Mouse (Mus musculus) intestine, embryonic 14.5 days (tissue): ENCODE measurements around the gene Mta1. TPM values are rescaled to one million over a fixed set of nuclear protein-coding genes. Genes with fewer than 3 reads are reported as not detected.

ENCODE experiments used
- ATAC-seq: fragments of 200-750 bp; cut with Nextera tagmentation; replicated peaks from 2 replicates; pipeline ENCODE4 v1.8.0; 2017; ENCODE audit warnings: low read depth, moderate number of reproducible peaks, moderate TSS enrichment, moderate library complexity; ENCODE audit not compliant: low FRiP score, low TSS enrichment
- DNase-seq: peaks from one replicate; pipeline ENCODE4 v3.0.0-alpha.2; 2018; ENCODE audit warnings: low spot score
- H3K27ac ChIP-seq: fragments of 300-500 bp; sonication (generic); 2 replicates; pipeline ENCODE4 v1.5.1; 2014; ENCODE audit warnings: low read depth, mild to moderate bottlenecking, control low read depth
- H3K27me3 ChIP-seq: fragments of 300-500 bp; sonication (generic); replicated peaks from 2 replicates; pipeline ENCODE4 v1.6.1; 2014; ENCODE audit warnings: low read length, control low read depth; ENCODE audit not compliant: control insufficient read depth, insufficient read depth
- H3K36me3 ChIP-seq: fragments of 300-500 bp; sonication (generic); 2 replicates; pipeline ENCODE4 v1.6.1; 2014; ENCODE audit warnings: low read length, control low read depth; ENCODE audit not compliant: control insufficient read depth, insufficient read depth
- H3K4me1 ChIP-seq: fragments of 300-500 bp; sonication (generic); replicated peaks from 2 replicates; pipeline ENCODE4 v1.6.1; 2014; ENCODE audit warnings: low read length, control low read depth, mixed read lengths; ENCODE audit not compliant: control insufficient read depth, insufficient read depth
- H3K4me2 ChIP-seq: fragments of 300-500 bp; sonication (generic); 2 replicates; pipeline ENCODE4 v1.6.1; 2014; ENCODE audit warnings: low read length
- H3K4me3 ChIP-seq: fragments of 300-500 bp; sonication (generic); 2 replicates; pipeline ENCODE4 v1.5.1; 2014; ENCODE audit warnings: low read depth, low read length, control low read depth, mixed read lengths
- H3K9ac ChIP-seq: fragments of 300-500 bp; sonication (generic); 2 replicates; pipeline ENCODE4 v1.6.1; 2014; ENCODE audit warnings: mild to moderate bottlenecking, low read length
- H3K9me3 ChIP-seq: fragments of 300-500 bp; sonication (generic); 2 replicates; pipeline ENCODE4 v1.6.1; 2016; ENCODE audit warnings: low read length, control low read depth; ENCODE audit not compliant: control insufficient read depth
- WGBS: fragments of 180-500 bp; shearing (Covaris S2); extraction: QIAGEN DNeasy Blood & Tissue Kit; methylation state at CpG from one replicate; pipeline ENCODE4 v1.1.7; 2014; 5-methylcytosine and 5-hydroxymethylcytosine counted together
- polyA plus RNA-seq: library from polyadenylated mRNA; unstranded; fragments of >200 nt; fragmentation: Nextera tagmentation; extraction: Ambion mirVana; gene quantifications from 2 replicates; pipeline ENCODE4 v1.2.1, GENCODE M21; 2014

Gene Mta1
- polyA plus RNA-seq, 1 experiment from 2014 or later = 17.6 TPM

- Histone ChIP-seq H3K36me3 (peaks cover 10% of the 10 kb centered on the region), H3K27ac (no peak overlapping the region), H3K4me2 (peak overlapping the region; percentile 89), H3K4me3 (no peak overlapping the region), H3K9me3 (no peaks in the 10 kb centered on the region), H3K27me3 (no peaks in the 10 kb centered on the region), H3K9ac (no peak overlapping the region), H3K4me1 (peaks cover 11% of the 10 kb centered on the region)
- no peak for DNase-seq
- 81% methylated on average over 8 of the region's 8 CpGs for WGBS
- no peak for ATAC-seq
Observed at GRCm38 (mm10) chr12:113157521-113157920, 59.4 kb downstream of the Mta1 start.

- H3K4me2 ChIP-seq = no peak overlapping the region
Observed at GRCm38 (mm10) chr12:113157971-113158370, 59.9 kb downstream of the Mta1 start.

DNA sequence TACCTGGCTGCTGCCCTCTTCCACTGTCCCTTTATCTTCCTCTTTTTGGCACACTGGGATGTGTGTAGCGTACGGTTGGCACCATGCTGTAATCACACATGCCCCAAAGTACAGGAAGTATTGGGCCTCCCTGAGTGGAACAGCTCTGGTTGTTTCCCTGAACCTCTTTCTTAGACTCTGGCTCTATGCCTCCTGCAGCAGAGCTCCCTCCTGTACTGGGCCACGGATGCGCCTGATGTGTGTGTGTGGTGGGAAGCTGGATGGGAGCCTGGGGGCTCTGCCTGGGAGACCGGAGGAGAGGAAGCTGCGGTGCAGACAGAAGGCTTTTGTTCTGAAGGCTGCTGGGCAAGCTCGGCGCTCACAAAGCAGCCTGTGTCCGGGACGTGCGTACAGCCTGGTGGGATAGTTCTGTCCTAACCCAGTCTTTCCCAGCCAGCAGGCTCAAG is 65.5 kb downstream of the Mta1 start:
- 85% methylated on average over 11 of the region's 11 CpGs for WGBS
- H3K36me3 ChIP-seq = peaks cover 26% of the 10 kb centered on the region
- peak; percentile 18; the same call in 1 of the 2 replicates for ATAC-seq
- H3K9ac ChIP-seq = no peak overlapping the region
- H3K4me1 ChIP-seq = no peaks in the 10 kb centered on the region
- no peak for DNase-seq
- no peaks in the 10 kb centered on the region for H3K9me3 ChIP-seq
- peak overlapping the region; percentile 43; the same call in 1 of the 2 replicates for H3K27ac ChIP-seq
- H3K27me3 ChIP-seq = no peaks in the 10 kb centered on the region
- no peak overlapping the region for H3K4me3 ChIP-seq
- H3K4me2 ChIP-seq = no peak overlapping the region

More at GRCm38 (mm10) chr12:113157971-113158370, 59.9 kb downstream of the Mta1 start:
- Histone ChIP-seq H3K36me3 (peaks cover 14% of the 10 kb centered on the region), H3K4me1 (peaks cover 11% of the 10 kb centered on the region), H3K4me3 (no peak overlapping the region), H3K27me3 (no peaks in the 10 kb centered on the region), H3K9ac (no peak overlapping the region), H3K27ac (no peak overlapping the region), H3K9me3 (no peaks in the 10 kb centered on the region)
- WGBS = 92% methylated on average over 8 of the region's 8 CpGs
- no peak for ATAC-seq
- no peak for DNase-seq

DNA sequence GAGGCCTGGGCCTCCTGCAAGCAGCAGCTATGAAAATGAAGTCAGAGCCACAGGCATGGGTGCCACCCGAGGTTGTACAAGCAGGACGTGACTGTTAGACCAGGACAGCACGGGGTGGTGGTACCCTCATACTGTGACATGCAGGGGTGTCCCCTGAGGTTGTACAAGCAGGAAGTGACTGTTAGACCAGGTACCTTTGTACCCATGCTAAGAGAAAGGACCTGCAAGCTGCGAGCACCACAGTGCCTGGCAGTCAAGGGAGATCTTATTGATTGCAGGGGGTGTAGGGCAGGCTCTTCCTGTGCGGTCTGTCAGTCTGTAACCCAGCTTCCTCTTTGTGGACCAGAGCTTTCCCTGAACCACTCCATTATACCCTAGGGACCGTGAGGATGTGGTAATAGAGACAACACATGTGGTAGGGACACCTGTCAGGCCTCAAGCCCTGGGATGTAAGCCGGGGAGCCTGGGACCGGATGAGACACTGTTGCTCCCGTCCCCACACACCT is 70.0 kb downstream of the Mta1 start:
- Histone ChIP-seq H3K9me3 (no peaks in the 10 kb centered on the region), H3K27ac (no peak overlapping the region), H3K36me3 (peaks cover 10% of the 10 kb centered on the region), H3K4me2 (no peak overlapping the region), H3K9ac (no peak overlapping the region), H3K4me3 (no peak overlapping the region), H3K4me1 (no peaks in the 10 kb centered on the region), H3K27me3 (no peaks in the 10 kb centered on the region)
- WGBS = 75% methylated on average over 9 of the region's 9 CpGs
- ATAC-seq = no peak
- no peak for DNase-seq

DNA sequence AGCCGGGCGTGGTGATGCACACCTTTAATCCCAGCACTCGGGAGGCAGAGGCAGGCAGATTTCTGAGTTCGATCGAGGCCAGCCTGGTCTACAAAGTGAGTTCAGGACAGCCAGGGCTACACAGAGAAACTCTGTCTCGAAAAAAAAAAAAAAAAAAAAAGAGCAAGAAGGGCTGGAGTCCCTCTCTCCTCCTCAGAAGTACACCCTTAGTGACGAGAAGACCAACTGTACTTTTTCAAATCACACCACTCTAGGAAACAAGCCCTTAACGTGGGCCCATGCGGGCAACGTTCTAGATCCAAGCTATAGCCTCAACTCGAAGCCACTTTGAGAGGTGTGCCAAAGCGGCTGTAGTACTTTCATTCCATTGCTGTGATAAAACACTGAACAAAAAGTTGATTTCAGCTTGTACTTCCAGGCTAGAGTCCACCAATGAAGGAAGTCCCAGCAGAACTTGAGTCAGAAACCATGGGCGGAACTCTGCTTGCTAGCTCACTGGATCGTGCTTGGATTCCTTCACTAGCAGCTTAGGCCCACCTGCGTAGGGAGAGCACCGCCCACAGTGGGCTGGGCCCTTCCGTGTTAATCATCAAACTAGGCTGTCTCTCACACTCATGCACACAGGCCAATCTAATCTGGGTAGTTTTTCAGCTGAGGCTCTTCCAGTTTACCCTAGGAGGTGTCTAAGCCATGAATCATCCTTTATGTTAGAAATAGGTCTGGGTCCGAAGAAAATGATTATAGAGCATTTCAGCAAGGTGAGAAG is 79.1 kb downstream of the Mta1 start:
- 85% methylated on average over 18 of the region's 18 CpGs for WGBS
- no peak for DNase-seq
- no peak overlapping the region for H3K4me3 ChIP-seq
- H3K36me3 ChIP-seq = no peaks in the 10 kb centered on the region
- H3K4me1 ChIP-seq = no peaks in the 10 kb centered on the region
- H3K27me3 ChIP-seq = no peaks in the 10 kb centered on the region
- no peak overlapping the region for H3K4me2 ChIP-seq
- H3K9me3 ChIP-seq = no peaks in the 10 kb centered on the region
- H3K27ac ChIP-seq = no peak overlapping the region
- no peak for ATAC-seq
- no peak overlapping the region for H3K9ac ChIP-seq

GRCm38 (mm10) chr12:113181020-113181419 is 82.9 kb downstream of the Mta1 start:
- no peak overlapping the region for H3K4me2 ChIP-seq
- no peak for DNase-seq
- no peak overlapping the region for H3K4me3 ChIP-seq
- H3K9ac ChIP-seq = no peak overlapping the region
- H3K4me1 ChIP-seq = no peaks in the 10 kb centered on the region; the same call in 1 of the 2 replicates
- ATAC-seq = no peak
- no peaks in the 10 kb centered on the region for H3K36me3 ChIP-seq
- no peaks in the 10 kb centered on the region for H3K9me3 ChIP-seq
- no peak overlapping the region for H3K27ac ChIP-seq
- H3K27me3 ChIP-seq = peaks cover 6% of the 10 kb centered on the region; the same call in 1 of the 2 replicates
- WGBS = 41% methylated on average over 4 of the region's 4 CpGs

DNA sequence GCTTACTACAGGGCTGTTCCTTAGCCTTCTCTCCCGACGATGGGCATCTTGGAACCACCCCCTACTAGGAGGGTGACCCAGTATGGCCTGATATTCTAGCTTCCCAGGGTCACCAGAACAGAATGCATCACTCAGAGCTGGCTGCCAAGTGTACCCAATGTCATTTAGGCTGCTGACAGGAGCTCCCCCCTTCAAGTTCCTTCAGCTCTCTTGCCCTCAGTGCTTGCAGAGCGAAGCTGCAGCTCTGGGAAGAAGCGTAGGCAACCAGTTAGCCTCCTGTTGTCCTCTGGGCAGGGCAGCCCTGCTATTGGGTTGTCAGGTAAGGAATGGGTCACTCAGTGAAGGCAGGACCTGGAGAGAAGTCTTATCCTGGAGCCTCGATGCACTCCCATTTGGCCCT is 86.9 kb downstream of the Mta1 start:
- no peak overlapping the region for H3K4me2 ChIP-seq
- no peak overlapping the region for H3K9ac ChIP-seq
- H3K4me3 ChIP-seq = 0 out of 2 replicates have a peak overlapping the region, but pooled peaks have one; percentile 46
- H3K27me3 ChIP-seq = peaks cover 17% of the 10 kb centered on the region
- H3K27ac ChIP-seq = no peak overlapping the region
- H3K36me3 ChIP-seq = no peaks in the 10 kb centered on the region; the same call in 1 of the 2 replicates
- H3K4me1 ChIP-seq = peaks cover 13% of the 10 kb centered on the region; the same call in 1 of the 2 replicates
- DNase-seq (no peak), ATAC-seq (no peak)
- 65% methylated on average over 5 of the region's 5 CpGs for WGBS
- H3K9me3 ChIP-seq = no peaks in the 10 kb centered on the region

GRCm38 (mm10) chr12:113185442-113186291 is 87.6 kb downstream of the Mta1 start, which contains the start of gene Tmem121:
TSS of gene Tmem121 (plus strand) at chr12:113185930.
- H3K36me3 ChIP-seq = no peaks in the 10 kb centered on the region; the same call in 1 of the 2 replicates
- peak within 1 kb of the TSS; percentile 37 for H3K9ac ChIP-seq
- H3K27ac ChIP-seq = no peak within 1 kb of the TSS
- peaks cover 17% of the 10 kb centered on the region for H3K27me3 ChIP-seq
- peak; percentile 41 for ATAC-seq
- peak within 1 kb of the TSS; percentile 46 for H3K4me3 ChIP-seq
- H3K4me2 ChIP-seq = peak within 1 kb of the TSS; percentile 57
- no peaks in the 10 kb centered on the region for H3K9me3 ChIP-seq
- peaks cover 13% of the 10 kb centered on the region; the same call in 1 of the 2 replicates for H3K4me1 ChIP-seq
- peak; percentile 69 for DNase-seq
- WGBS = 2% methylated on average over 63 of the region's 63 CpGs
